Comparison of ENCODE assay signal across 12 mouse cellular contexts in genomic region chr11:6586660-6587059, GRCm38 (mm10). TPM values are rescaled to one million over a fixed set of nuclear protein-coding genes. Genes with fewer than 3 reads are reported as not detected.
A peak's percentile ranks its signal among the peaks of the same experiment; 100 is the strongest.
DNase-seq lines count a peak whose midpoint lies in the region; ATAC-seq and TF ChIP-seq lines count a peak whose summit lies in the region.
"Had no signal": no experiment of that assay in that cellular context is flagged by ENCODE, and none has a peak within 500 bp of the region (broad histone marks: within the 10 kb centered on the region; RNA-seq: fewer than 3 reads in every experiment).

No protein-coding gene starts in this region.

- TF ChIP-seq CTCF in left cerebral cortex, adult 2 months (IDR thresholded peaks at IDR 0.05), result peak; percentile 30
- peak in 2 of 3 experiments; percentile 24 to 68; a peak in 3 of 6 replicates for TF ChIP-seq CTCF in MEL (IDR thresholded peaks at IDR 0.05 in 2 of 3, conservative IDR thresholded peaks at IDR 0.05 in 1 of 3; ENCODE audit: control insufficient read depth in 1 of 3, insufficient read depth in 1 of 3, low read depth in 2 of 3, low read length in 3 of 3, poor library complexity in 1 of 3, severe bottlenecking in 1 of 3)

- peak; percentile 63 for TF ChIP-seq RAD21 in MEL (IDR thresholded peaks at IDR 0.05; ENCODE audit: low read depth, low read length)

- no peak overlapping the region for H3K4me2 ChIP-seq in hindbrain, embryonic 13.5 days

- H3K4me3 ChIP-seq in left cerebral cortex, adult 2 months, result no peak overlapping the region
- H3K4me3 ChIP-seq in MEL (ENCODE audit: control insufficient read depth in 1 of 2, insufficient read depth in 1 of 2, low read depth in 2 of 2, low read length in 2 of 2), result no peak overlapping the region
- no peak overlapping the region for H3K4me3 ChIP-seq in hindbrain, embryonic 13.5 days
- H3K4me3 ChIP-seq: midbrain, embryonic 10.5 days had no signal

- 94% methylated on average over 3 of the region's 3 CpGs for WGBS in hindbrain, embryonic 13.5 days

- no peak overlapping the region for H3K9ac ChIP-seq in MEL (ENCODE audit: control insufficient read depth, low read depth, low read length, poor library complexity, severe bottlenecking)
- H3K9ac ChIP-seq in hindbrain, embryonic 13.5 days, result no peak overlapping the region

- no peak overlapping the region for H3K27ac ChIP-seq in left cerebral cortex, adult 2 months
- H3K27ac ChIP-seq in MEL (ENCODE audit: control insufficient read depth, low read depth, low read length), result peak overlapping the region; percentile 74
- H3K27ac ChIP-seq in hindbrain, embryonic 13.5 days, result no peak overlapping the region
- H3K27ac ChIP-seq: midbrain, embryonic 10.5 days had no signal

- no peaks in the 10 kb centered on the region for H3K9me3 ChIP-seq in MEL (replicated peaks; ENCODE audit: insufficient read depth, low read length)
- no peaks in the 10 kb centered on the region for H3K9me3 ChIP-seq in hindbrain, embryonic 13.5 days
- H3K9me3 ChIP-seq: midbrain, embryonic 10.5 days had no signal

- no peaks in the 10 kb centered on the region for H3K79me2 ChIP-seq in MEL (ENCODE audit: control insufficient read depth, insufficient read depth, low read length, poor library complexity)

- no peak for TF ChIP-seq POLR2A in MEL (IDR thresholded peaks at IDR 0.05; ENCODE audit: control insufficient read depth in 1 of 2, insufficient read depth in 1 of 2, low read depth in 1 of 2, low read length in 2 of 2, poor library complexity in 1 of 2)

- no peaks in the 10 kb centered on the region for H3K27me3 ChIP-seq in MEL (ENCODE audit: control insufficient read depth in 1 of 2, insufficient read depth in 2 of 2, low read length in 2 of 2)
- H3K27me3 ChIP-seq in hindbrain, embryonic 13.5 days, result no peaks in the 10 kb centered on the region

- DNase-seq in left cerebral cortex, adult 2 months (ENCODE audit: extremely low spot score in 1 of 2, low spot score in 2 of 2), result no peak
- DNase-seq in left cerebral cortex, adult 11 months (ENCODE audit: low spot score), result no peak
- DNase-seq in MEL (ENCODE audit: low read depth, low spot score), result peak; percentile 91
- peak; percentile 41 for DNase-seq in c-Kit-positive CD71-negative TER-119-negative erythroid progenitor cells, embryonic 14.5 days (ENCODE audit: low read depth)
- DNase-seq in naive thymus-derived CD4-positive, alpha-beta T cell, adult 2 months (ENCODE audit: low read depth), result peak; percentile 55
- DNase-seq in urinary bladder, postnatal 25 days (ENCODE audit: low spot score), result no peak
- DNase-seq: adrenal gland, adult 8-10 months; retina, postnatal 1 day; thymus, postnatal 25 days had no signal

- no peak for ATAC-seq in hindbrain, embryonic 13.5 days (ENCODE audit: low FRiP score)

- intact Hi-C loops in left cerebral cortex, adult 2 months (cut with DNase I), result no loop called here

- peak; percentile 83 to 88; a peak in 3 of 4 replicates for TF ChIP-seq EP300 in MEL (IDR thresholded peaks at IDR 0.05; ENCODE audit: low read depth in 1 of 2, low read length in 2 of 2)

- H3K4me1 ChIP-seq in MEL (ENCODE audit: control insufficient read depth in 1 of 2, insufficient read depth in 2 of 2, low read length in 2 of 2), result peaks cover 10 to 28% of the 10 kb centered on the region in 2 experiments
- H3K4me1 ChIP-seq in hindbrain, embryonic 13.5 days (replicated peaks), result no peaks in the 10 kb centered on the region
- H3K4me1 ChIP-seq: midbrain, embryonic 10.5 days had no signal

- peaks cover 18 to 27% of the 10 kb centered on the region in 2 experiments for H3K36me3 ChIP-seq in MEL (ENCODE audit: control insufficient read depth in 1 of 2, insufficient read depth in 2 of 2, low read length in 2 of 2)
- peaks cover 62% of the 10 kb centered on the region for H3K36me3 ChIP-seq in hindbrain, embryonic 13.5 days

TF ChIP-seq in MEL, 35 proteins besides CTCF, POLR2A, EP300 and RAD21:
- TF ChIP-seq ELF1 (IDR thresholded peaks at IDR 0.05; ENCODE audit: low read depth, low read length) (peak; percentile 89), MEF2A (IDR thresholded peaks at IDR 0.05; ENCODE audit: extremely low read depth, insufficient replicate concordance, low read depth, low read length, poor library complexity, severe bottlenecking) (peak; percentile 96), MXI1 (IDR thresholded peaks at IDR 0.05; ENCODE audit: low read depth, low read length) (peak; percentile 61; the same call in 1 of the 2 replicates), USF1 (IDR thresholded peaks at IDR 0.05; ENCODE audit: low read depth, low read length) (peak; percentile 79), CHD1 (IDR thresholded peaks at IDR 0.05; ENCODE audit: low read depth, low read length) (no peak), ZC3H11A (IDR thresholded peaks at IDR 0.05; ENCODE audit: low read depth, low read length) (no peak; the same call in 1 of the 2 replicates), KAT2A (conservative IDR thresholded peaks at IDR 0.05; ENCODE audit: low read depth, low read length) (no peak), NELFE (IDR thresholded peaks at IDR 0.05; ENCODE audit: low read depth, low read length) (no peak), POLR2AphosphoS5 (IDR thresholded peaks at IDR 0.05; ENCODE audit: borderline replicate concordance, low read depth, low read length) (no peak), MYC (IDR thresholded peaks at IDR 0.05; ENCODE audit: low read depth, low read length) (peak; percentile 90), POLR2AphosphoS2 (IDR thresholded peaks at IDR 0.05; ENCODE audit: low read length) (no peak), SIN3A (IDR thresholded peaks at IDR 0.05; ENCODE audit: low read length) (peak; percentile 91), TCF12 (IDR thresholded peaks at IDR 0.05; ENCODE audit: low read depth, low read length) (peak; percentile 70), TAL1 (IDR thresholded peaks at IDR 0.05; ENCODE audit: low read length) (peak; percentile 28; the same call in 1 of the 2 replicates), CHD2 (IDR thresholded peaks at IDR 0.05; ENCODE audit: low read length) (no peak), GATA1 (IDR thresholded peaks at IDR 0.05; ENCODE audit: low read depth, low read length) (peak; percentile 65; the same call in 1 of the 2 replicates), MAX (IDR thresholded peaks at IDR 0.05; ENCODE audit: low read length) (peak; percentile 28; the same call in 1 of the 2 replicates), USF2 (IDR thresholded peaks at IDR 0.05; ENCODE audit: borderline replicate concordance in 1 of 2, insufficient read depth in 1 of 2, low read depth in 1 of 2, low read length in 2 of 2) (no peak), TBP (IDR thresholded peaks at IDR 0.05; ENCODE audit: low read depth, low read length) (no peak), E2F4 (IDR thresholded peaks at IDR 0.05; ENCODE audit: borderline replicate concordance, low read depth, low read length) (no peak), ZMIZ1 (IDR thresholded peaks at IDR 0.05; ENCODE audit: low read depth, low read length) (no peak), GABPA (IDR thresholded peaks at IDR 0.05; ENCODE audit: low read depth, low read length) (no peak), SMC3 (IDR thresholded peaks at IDR 0.05; ENCODE audit: low read depth, low read length) (peak; percentile 76), ZKSCAN1 (IDR thresholded peaks at IDR 0.05; ENCODE audit: low read depth, low read length) (no peak), HCFC1 (IDR thresholded peaks at IDR 0.05; ENCODE audit: low read depth, low read length) (peak; percentile 62; the same call in 1 of the 2 replicates), ETS1 (IDR thresholded peaks at IDR 0.05; ENCODE audit: low read depth, low read length) (peak; percentile 80), MAZ (IDR thresholded peaks at IDR 0.05; ENCODE audit: low read depth, low read length) (no peak), ZNF384 (IDR thresholded peaks at IDR 0.05; ENCODE audit: low read depth, low read length) (peak; percentile 97), RCOR1 (IDR thresholded peaks at IDR 0.05; ENCODE audit: low read depth, low read length) (peak; percentile 56; the same call in 1 of the 2 replicates), BHLHE40 (IDR thresholded peaks at IDR 0.05; ENCODE audit: borderline replicate concordance, low read depth, low read length) (no peak), NRF1 (IDR thresholded peaks at IDR 0.05; ENCODE audit: insufficient read depth, low read depth, low read length, poor library complexity, severe bottlenecking) (no peak), MYB (IDR thresholded peaks at IDR 0.05; ENCODE audit: low read depth, low read length) (no peak), MAFK (IDR thresholded peaks at IDR 0.05; ENCODE audit: borderline replicate concordance, low read depth, low read length) (no peak)
TF ChIP-seq in MEL: peak in this region for 15.

RNA-seq across cellular contexts. Expression of gene Nacad, which starts 19.2 kb away (rescaled TPM):
- 10 to 100 TPM; 41.4 to 43.8 TPM for total RNA-seq in left cerebral cortex, adult 2 months (2021)
- 0.10 and 0.12 TPM in 2 replicates for total RNA-seq in MEL (2012; rRNA removed)
- under 1 TPM in 1 of 2 experiments, not detected in 1; 0.32 TPM for polyA plus RNA-seq in MEL (2012; ENCODE audit: insufficient read depth in 1 of 2, insufficient read length in 2 of 2, low read depth in 1 of 2, low replicate concordance in 2 of 2, missing spikeins in 1 of 2)
- polyA plus RNA-seq in hindbrain, embryonic 13.5 days (2015; fragmentation: Nextera tagmentation; extraction: Ambion mirVana), result 87.6 and 90.0 TPM in 2 replicates

RNA-seq across cellular contexts. Expression of gene Tbrg4, which starts 39.2 kb away (rescaled TPM):
- 10 to 100 TPM; 45.9 to 50.8 TPM for total RNA-seq in left cerebral cortex, adult 2 months (2021)
- 191 and 192 TPM in 2 replicates for total RNA-seq in MEL (2012; rRNA removed)
- polyA plus RNA-seq in MEL (2012; ENCODE audit: insufficient read depth in 1 of 2, insufficient read length in 2 of 2, low read depth in 1 of 2, low replicate concordance in 2 of 2, missing spikeins in 1 of 2), result 100 to 1,000 TPM; 278 to 756 TPM
- polyA plus RNA-seq in hindbrain, embryonic 13.5 days (2015; fragmentation: Nextera tagmentation; extraction: Ambion mirVana), result 29.2 and 34.0 TPM in 2 replicates

RNA-seq across cellular contexts. Expression of gene Ccm2, which starts 40.0 kb away (rescaled TPM):
- total RNA-seq in left cerebral cortex, adult 2 months (2021), result 10 to 100 TPM; 51.3 to 69.5 TPM
- total RNA-seq in MEL (2012; rRNA removed), result 65.2 and 66.4 TPM in 2 replicates
- polyA plus RNA-seq in MEL (2012; ENCODE audit: insufficient read depth in 1 of 2, insufficient read length in 2 of 2, low read depth in 1 of 2, low replicate concordance in 2 of 2, missing spikeins in 1 of 2), result 10 to 100 TPM in 1 of 2 experiments, not detected in 1; 49.2 TPM
- polyA plus RNA-seq in hindbrain, embryonic 13.5 days (2015; fragmentation: Nextera tagmentation; extraction: Ambion mirVana), result 94.1 and 99.0 TPM in 2 replicates

RNA-seq across cellular contexts. Expression of gene Wap, which starts 51.8 kb away (rescaled TPM):
- not detected for total RNA-seq in left cerebral cortex, adult 2 months (2021)
- not detected in 2 replicates for total RNA-seq in MEL (2012; rRNA removed)
- not detected for polyA plus RNA-seq in MEL (2012; ENCODE audit: insufficient read depth in 1 of 2, insufficient read length in 2 of 2, low read depth in 1 of 2, low replicate concordance in 2 of 2, missing spikeins in 1 of 2)
- not detected in 2 replicates for polyA plus RNA-seq in hindbrain, embryonic 13.5 days (2015; fragmentation: Nextera tagmentation; extraction: Ambion mirVana)
- total RNA-seq: adrenal gland, adult 8-10 months; left cerebral cortex, postnatal 25 days had no signal
- polyA plus RNA-seq: midbrain, embryonic 10.5 days had no signal

Comparison
In these comparisons a context has a peak if more than half of its experiments do, and no peak if none do; other contexts are left out.
1. DNase-seq: peak in MEL (single experiment), c-Kit-positive CD71-negative TER-119-negative erythroid progenitor cells, embryonic 14.5 days (single experiment) and naive thymus-derived CD4-positive, alpha-beta T cell, adult 2 months (single experiment); none in left cerebral cortex, adult 2 months (0 of 2), left cerebral cortex, adult 11 months (single experiment) and urinary bladder, postnatal 25 days (single experiment).
2. RNA of gene Nacad, which starts 19.2 kb away (total RNA-seq): 41.4 to 43.8 TPM in left cerebral cortex, adult 2 months; 0.10 to 0.12 TPM in MEL; every median in the first group is over 10 times any median in the second.